Mouse (Mus musculus) kidney, adult 2 months (tissue): Measurements from ENCODE around the gene Dapk3.

ENCODE experiments used
- CTCF ChIP-seq: fragments of 200-500 bp; conservative IDR thresholded peaks from 2 replicates; pipeline ENCODE4 v1.5.1; 2011; ENCODE audit warnings: low read depth, mild to moderate bottlenecking, control low read depth, low read length, moderate library complexity, mixed read lengths; ENCODE audit not compliant: insufficient read depth, insufficient read length
- POLR2A ChIP-seq: fragments of 200-500 bp; IDR thresholded peaks from one replicate; pipeline ENCODE4 v1.6.1; 2011; ENCODE audit warnings: low read depth, low read length, control low read depth

GRCm38 (mm10) chr10:81180946-81181345 lies 1.9 kb upstream of the Dapk3 start:
- TF ChIP-seq POLR2A (no peak), CTCF (no peak)
